Mouse (Mus musculus): ENCODE data around the gene Pola1. TPM values are rescaled to one million over a fixed set of nuclear protein-coding genes. Genes with fewer than 3 reads are reported as not detected.

Gene Pola1
- polyA plus RNA-seq, 1 experiment, result 1.7 TPM

DNA sequence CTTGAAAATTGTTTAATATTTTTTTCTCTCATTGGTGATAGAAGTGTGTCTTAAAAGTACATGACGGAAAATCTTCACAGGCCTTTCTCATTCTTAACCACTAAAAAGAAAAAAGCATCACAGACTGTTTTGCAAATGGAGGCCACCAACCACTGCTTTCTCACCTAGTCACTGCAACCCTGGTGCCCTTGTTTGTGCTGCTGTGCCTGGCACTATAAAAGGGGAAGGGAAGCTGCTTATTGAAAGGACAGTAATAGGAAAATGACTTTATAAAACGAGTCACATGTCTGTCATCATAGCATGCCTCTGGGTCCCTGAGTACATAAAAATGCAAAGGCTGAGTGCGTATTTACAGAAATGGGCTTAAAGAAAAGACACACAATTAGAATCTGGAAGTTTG, 263.7 kb downstream of the Pola1 start:
- Histone ChIP-seq H3K4me3 (ENCODE audit: insufficient read depth, low read length) (no peak overlapping the region), H3K27ac (ENCODE audit: insufficient read depth, low read length) (no peak overlapping the region), H3K4me1 (ENCODE audit: control insufficient read depth, insufficient read depth, low read length) (no peaks in the 10 kb centered on the region)
- TF ChIP-seq CTCF (IDR thresholded peaks at IDR 0.05; ENCODE audit: extremely low read depth, insufficient read depth, low read length) (no peak), POLR2A (IDR thresholded peaks at IDR 0.05; ENCODE audit: extremely low read depth, insufficient read depth, low read length) (no peak)

DNA sequence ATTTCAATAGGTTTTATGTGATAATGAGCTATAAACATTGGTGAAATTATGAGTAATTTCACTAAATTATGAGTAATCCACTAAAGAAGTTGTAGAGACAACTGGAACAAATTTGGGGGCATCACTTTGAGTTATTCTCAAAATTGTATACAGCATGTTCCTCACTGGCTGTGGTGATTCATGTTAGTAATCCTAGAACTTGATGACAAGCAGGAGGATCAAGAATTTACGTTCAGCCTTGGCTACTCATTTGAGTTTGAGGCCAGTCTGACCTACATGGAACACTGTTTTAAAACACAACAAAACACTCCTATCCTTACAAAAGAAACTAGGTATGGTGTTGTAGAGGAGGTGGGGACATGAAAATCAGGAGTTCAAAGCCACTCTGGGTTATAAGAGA, 310.6 kb downstream of the Pola1 start:
- no peaks in the 10 kb centered on the region for H3K4me1 ChIP-seq (ENCODE audit: control insufficient read depth, insufficient read depth, low read length)
- no peak overlapping the region for H3K4me3 ChIP-seq (ENCODE audit: insufficient read depth, low read length)
- no peak overlapping the region for H3K27ac ChIP-seq (ENCODE audit: insufficient read depth, low read length)
- no peak for TF ChIP-seq CTCF (IDR thresholded peaks at IDR 0.05; ENCODE audit: extremely low read depth, insufficient read depth, low read length)
- TF ChIP-seq POLR2A (IDR thresholded peaks at IDR 0.05; ENCODE audit: extremely low read depth, insufficient read depth, low read length), result no peak

DNA sequence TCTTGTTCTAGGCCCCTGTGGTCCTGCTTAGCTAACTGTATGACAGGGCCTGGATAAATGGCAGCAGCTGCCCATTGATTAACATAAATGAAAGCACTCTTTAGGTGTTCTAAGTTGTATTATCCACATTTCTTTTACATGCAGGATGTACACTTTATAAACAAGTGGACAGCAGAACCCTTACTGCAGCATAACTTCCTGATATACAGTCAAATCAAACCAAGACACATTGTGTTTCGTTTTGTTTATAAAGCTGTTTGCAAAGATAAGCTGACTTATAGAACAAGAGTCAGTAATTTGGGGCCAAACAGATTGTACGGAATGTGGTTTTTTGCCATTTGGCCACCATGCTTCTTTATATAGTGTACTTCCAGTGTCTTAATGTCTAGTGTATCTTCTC, 312.0 kb downstream of the Pola1 start:
- Histone ChIP-seq H3K4me3 (ENCODE audit: insufficient read depth, low read length) (no peak overlapping the region), H3K27ac (ENCODE audit: insufficient read depth, low read length) (no peak overlapping the region), H3K4me1 (ENCODE audit: control insufficient read depth, insufficient read depth, low read length) (no peaks in the 10 kb centered on the region)
- no peak for TF ChIP-seq POLR2A (IDR thresholded peaks at IDR 0.05; ENCODE audit: extremely low read depth, insufficient read depth, low read length)
- no peak for TF ChIP-seq CTCF (IDR thresholded peaks at IDR 0.05; ENCODE audit: extremely low read depth, insufficient read depth, low read length)

DNA sequence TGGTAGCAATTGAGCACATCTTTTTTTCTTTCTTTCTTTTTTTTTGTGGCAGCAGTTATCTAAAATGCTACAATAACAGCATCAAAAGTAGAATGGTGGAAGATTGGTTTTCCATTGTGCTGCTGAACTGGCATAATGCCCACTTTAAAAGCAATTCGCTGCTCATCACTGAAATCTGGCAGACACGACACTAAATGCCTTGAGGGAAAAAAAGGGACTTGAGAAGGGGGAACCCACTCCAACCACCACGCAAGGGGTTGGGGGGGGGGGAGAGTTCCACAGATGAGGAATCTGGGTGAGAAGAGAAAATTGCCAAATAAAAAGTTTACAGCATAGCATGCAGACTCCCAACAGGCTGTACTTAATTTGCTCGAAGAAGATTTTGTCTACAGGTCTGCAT, 314.4 kb downstream of the Pola1 start:
- Histone ChIP-seq H3K4me1 (ENCODE audit: control insufficient read depth, insufficient read depth, low read length) (no peaks in the 10 kb centered on the region), H3K27ac (ENCODE audit: insufficient read depth, low read length) (no peak overlapping the region), H3K4me3 (ENCODE audit: insufficient read depth, low read length) (no peak overlapping the region)
- no peak for TF ChIP-seq CTCF (IDR thresholded peaks at IDR 0.05; ENCODE audit: extremely low read depth, insufficient read depth, low read length)
- no peak for TF ChIP-seq POLR2A (IDR thresholded peaks at IDR 0.05; ENCODE audit: extremely low read depth, insufficient read depth, low read length)

DNA sequence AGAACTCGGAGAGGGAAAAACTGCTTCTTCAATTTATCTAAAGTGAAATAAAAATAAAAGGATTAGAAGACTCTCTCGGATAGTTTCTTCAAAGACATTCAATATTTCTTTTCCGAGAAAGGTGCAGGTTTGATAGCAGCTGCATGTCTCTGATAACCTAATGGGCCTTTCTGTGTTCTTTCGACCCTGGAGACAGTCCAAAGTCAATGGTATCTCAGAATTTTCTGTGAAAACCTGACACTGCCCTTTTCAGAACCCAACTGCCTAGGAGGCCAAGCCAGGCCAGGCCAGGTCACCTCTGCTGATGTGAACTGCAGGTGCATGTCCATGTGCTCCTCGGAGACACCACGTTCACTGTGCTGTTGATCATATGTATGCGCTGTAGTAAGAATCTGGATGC, 326.2 kb downstream of the Pola1 start:
- H3K27ac ChIP-seq (ENCODE audit: insufficient read depth, low read length), result no peak overlapping the region
- H3K4me1 ChIP-seq (ENCODE audit: control insufficient read depth, insufficient read depth, low read length), result no peaks in the 10 kb centered on the region
- H3K4me3 ChIP-seq (ENCODE audit: insufficient read depth, low read length), result no peak overlapping the region
- no peak for TF ChIP-seq CTCF (IDR thresholded peaks at IDR 0.05; ENCODE audit: extremely low read depth, insufficient read depth, low read length)
- no peak for TF ChIP-seq POLR2A (IDR thresholded peaks at IDR 0.05; ENCODE audit: extremely low read depth, insufficient read depth, low read length)

DNA sequence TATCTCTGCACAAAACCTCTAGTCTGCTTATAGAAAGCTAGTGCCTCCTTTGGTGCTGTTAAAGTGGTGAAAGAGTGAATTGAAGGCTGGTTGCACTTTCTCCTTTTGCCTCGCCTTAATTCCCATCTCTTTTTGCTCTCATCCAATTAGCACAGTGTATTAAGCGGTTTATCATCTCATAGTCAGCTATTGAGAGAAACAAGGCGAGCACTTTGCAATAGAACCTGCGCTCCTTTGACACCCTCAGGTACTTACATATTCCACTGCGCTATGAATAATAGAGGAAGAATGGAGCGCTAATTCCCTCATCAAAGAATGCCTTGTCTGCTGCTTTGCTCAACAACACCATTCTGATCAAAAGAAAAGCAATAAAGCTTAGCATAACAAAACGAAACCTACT, 330.2 kb downstream of the Pola1 start:
- no peaks in the 10 kb centered on the region for H3K4me1 ChIP-seq (ENCODE audit: control insufficient read depth, insufficient read depth, low read length)
- no peak overlapping the region for H3K27ac ChIP-seq (ENCODE audit: insufficient read depth, low read length)
- H3K4me3 ChIP-seq (ENCODE audit: insufficient read depth, low read length), result no peak overlapping the region
- no peak for TF ChIP-seq CTCF (IDR thresholded peaks at IDR 0.05; ENCODE audit: extremely low read depth, insufficient read depth, low read length)
- no peak for TF ChIP-seq POLR2A (IDR thresholded peaks at IDR 0.05; ENCODE audit: extremely low read depth, insufficient read depth, low read length)

DNA sequence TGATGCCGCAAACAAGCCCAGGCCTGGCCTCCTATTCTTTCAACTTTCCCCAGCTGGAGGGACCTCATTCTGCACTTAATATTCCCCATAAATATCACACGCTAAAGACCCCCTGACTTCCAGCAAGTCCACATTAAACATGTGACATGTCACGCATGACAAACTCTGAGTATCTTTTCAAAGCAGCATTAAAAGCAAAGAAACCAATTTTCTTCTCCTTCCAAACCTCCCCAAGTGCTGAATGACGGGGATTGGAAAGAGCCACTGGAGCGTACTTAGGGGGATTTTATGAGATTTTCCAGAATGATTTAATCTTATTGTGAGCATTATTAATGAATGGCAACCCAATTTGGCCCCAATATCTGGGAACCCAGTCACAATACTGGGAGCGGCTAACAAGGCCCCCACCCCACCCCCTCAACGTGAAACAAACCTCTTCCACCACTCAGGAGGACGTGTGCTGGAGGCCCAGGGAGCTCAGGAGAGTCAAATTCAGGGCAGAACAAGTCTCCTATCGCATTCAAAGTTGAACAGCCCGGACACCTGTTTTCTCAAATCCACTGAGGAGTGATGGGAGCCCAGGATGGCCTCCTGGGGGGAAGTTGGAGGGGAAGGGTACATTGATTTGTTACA, 331.7 kb downstream of the Pola1 start:
- H3K27ac ChIP-seq (ENCODE audit: insufficient read depth, low read length), result no peak overlapping the region
- H3K4me1 ChIP-seq (ENCODE audit: control insufficient read depth, insufficient read depth, low read length), result no peaks in the 10 kb centered on the region
- H3K4me3 ChIP-seq (ENCODE audit: insufficient read depth, low read length), result no peak overlapping the region
- no peak for TF ChIP-seq POLR2A (IDR thresholded peaks at IDR 0.05; ENCODE audit: extremely low read depth, insufficient read depth, low read length)
- no peak for TF ChIP-seq CTCF (IDR thresholded peaks at IDR 0.05; ENCODE audit: extremely low read depth, insufficient read depth, low read length)

DNA sequence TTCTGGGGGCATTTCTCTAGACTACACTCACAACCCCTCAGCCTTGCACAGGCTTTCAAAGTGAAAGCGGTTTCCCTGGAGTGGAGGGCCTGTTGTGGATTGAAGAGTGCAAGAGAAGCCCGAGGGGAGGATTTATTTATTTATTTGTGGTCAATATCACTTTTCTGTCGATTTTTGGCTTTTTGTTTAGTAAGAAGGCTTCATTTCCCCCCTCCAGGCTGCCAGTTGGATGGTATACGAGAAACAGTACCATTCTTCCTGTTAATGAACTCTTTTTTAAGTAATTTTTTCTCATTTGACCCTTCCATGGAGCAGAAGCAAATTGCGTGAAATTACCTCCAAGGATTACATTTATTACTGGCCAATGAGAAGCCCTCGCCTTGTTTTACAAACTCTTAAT, 332.2 kb downstream of the Pola1 start:
- Histone ChIP-seq H3K4me3 (ENCODE audit: insufficient read depth, low read length) (no peak overlapping the region), H3K27ac (ENCODE audit: insufficient read depth, low read length) (no peak overlapping the region), H3K4me1 (ENCODE audit: control insufficient read depth, insufficient read depth, low read length) (no peaks in the 10 kb centered on the region)
- TF ChIP-seq CTCF (IDR thresholded peaks at IDR 0.05; ENCODE audit: extremely low read depth, insufficient read depth, low read length) (no peak), POLR2A (IDR thresholded peaks at IDR 0.05; ENCODE audit: extremely low read depth, insufficient read depth, low read length) (no peak)

DNA sequence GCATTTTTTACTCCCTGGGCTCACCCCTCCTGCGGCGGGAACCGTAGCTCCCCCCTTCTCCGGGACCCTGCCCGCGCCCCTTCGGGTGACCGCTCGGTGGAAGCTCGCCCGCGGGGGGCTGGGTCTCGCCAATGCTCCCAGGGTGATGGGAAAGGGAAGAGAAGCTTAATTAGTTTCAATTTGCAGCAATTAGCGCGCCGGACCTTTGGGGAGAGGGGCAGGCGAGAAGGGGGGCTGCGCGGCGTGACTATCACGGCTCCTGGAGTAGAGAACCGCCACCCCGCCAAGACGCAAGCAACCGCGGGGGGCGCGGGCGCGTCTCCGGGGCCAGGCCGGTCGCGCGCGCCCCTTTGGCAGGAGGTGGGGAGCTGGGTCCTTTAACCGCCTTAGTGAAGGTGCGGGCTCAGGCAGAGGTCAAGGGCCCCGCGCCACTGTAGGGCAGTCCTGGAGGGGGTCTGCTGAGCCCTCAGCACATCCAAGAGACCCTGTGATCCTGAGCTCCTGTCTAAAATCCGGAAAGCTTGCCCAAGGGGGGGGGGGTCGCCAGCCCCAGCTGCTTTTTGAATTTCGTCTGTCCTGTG, 332.8 kb downstream of the Pola1 start:
- Histone ChIP-seq H3K27ac (ENCODE audit: insufficient read depth, low read length) (no peak overlapping the region; the same call in 1 of the 2 replicates), H3K4me3 (ENCODE audit: insufficient read depth, low read length) (0 out of 2 replicates have a peak overlapping the region, but pooled peaks have one; percentile 15), H3K4me1 (ENCODE audit: control insufficient read depth, insufficient read depth, low read length) (no peaks in the 10 kb centered on the region)
- TF ChIP-seq POLR2A (IDR thresholded peaks at IDR 0.05; ENCODE audit: extremely low read depth, insufficient read depth, low read length), result no peak
- no peak for TF ChIP-seq CTCF (IDR thresholded peaks at IDR 0.05; ENCODE audit: extremely low read depth, insufficient read depth, low read length)

DNA sequence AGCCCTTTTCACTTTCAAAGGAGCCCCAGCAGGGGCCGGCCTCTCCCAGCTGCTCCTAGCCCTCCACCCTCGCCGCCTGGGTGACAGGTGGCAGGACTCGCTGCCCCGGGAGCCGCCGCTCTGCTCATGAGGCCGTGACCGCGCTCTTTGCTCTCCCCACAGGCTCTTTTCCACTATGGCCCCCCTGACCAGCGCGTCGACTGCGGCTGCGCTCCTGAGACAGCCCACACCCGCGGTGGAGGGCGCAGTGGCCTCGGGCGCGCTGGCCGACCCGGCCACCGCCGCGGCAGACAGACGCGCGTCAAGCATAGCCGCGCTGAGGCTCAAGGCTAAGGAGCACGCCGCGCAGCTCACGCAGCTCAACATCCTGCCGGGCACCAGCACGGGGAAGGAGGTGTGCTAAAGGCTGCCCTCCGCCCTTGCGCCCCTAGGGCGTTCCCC, 334.9 kb downstream of the Pola1 start:
- TF ChIP-seq CTCF (IDR thresholded peaks at IDR 0.05; ENCODE audit: extremely low read depth, insufficient read depth, low read length) (no peak), POLR2A (IDR thresholded peaks at IDR 0.05; ENCODE audit: extremely low read depth, insufficient read depth, low read length) (no peak)
- no peak overlapping the region for H3K4me3 ChIP-seq (ENCODE audit: insufficient read depth, low read length)
- no peak overlapping the region for H3K27ac ChIP-seq (ENCODE audit: insufficient read depth, low read length)
- H3K4me1 ChIP-seq (ENCODE audit: control insufficient read depth, insufficient read depth, low read length), result no peaks in the 10 kb centered on the region
